Mouse (Mus musculus): ENCODE data around the gene Rmnd5a. TPM values are rescaled to one million over a fixed set of nuclear protein-coding genes. Genes with fewer than 3 reads are reported as not detected.

Gene Rmnd5a
- total RNA-seq, 2 experiments from 2014 or later, result 85.1 to 87.0 TPM

- intact Hi-C loops (cut with DNase I), result no loop called here
- DNase-seq (ENCODE audit: low spot score in 2 of 2), result no peak
These were observed 63.7 kb downstream of the Rmnd5a start for GRCm38 (mm10) chr6:71376711-71377110.

- intact Hi-C loops (cut with DNase I), result no loop called here
- DNase-seq (ENCODE audit: low spot score in 2 of 2), result no peak
These were observed 65.5 kb downstream of the Rmnd5a start for GRCm38 (mm10) chr6:71374921-71375320.

- no peak for DNase-seq (ENCODE audit: low spot score in 2 of 2)
- intact Hi-C loops (cut with DNase I), result no loop called here
These were observed 66.1 kb downstream of the Rmnd5a start for GRCm38 (mm10) chr6:71374311-71374829.

GRCm38 (mm10) chr6:71373249-71373775, 67.1 kb downstream of the Rmnd5a start, which contains the start of gene Cd8a:
Gene Cd8a, plus strand, starts transcription at chr6:71373427.
- intact Hi-C loops (cut with DNase I), result no loop called here
- no peak for DNase-seq (ENCODE audit: low spot score in 2 of 2)

GRCm38 (mm10) chr6:71372041-71372720, 68.3 kb downstream of the Rmnd5a start:
- intact Hi-C loops (cut with DNase I), result no loop called here
- DNase-seq (ENCODE audit: low spot score in 2 of 2), result no peak

- intact Hi-C loops (cut with DNase I), result no loop called here
- no peak for DNase-seq (ENCODE audit: low spot score in 2 of 2)
These were observed 69.3 kb downstream of the Rmnd5a start for GRCm38 (mm10) chr6:71371085-71371605.

- no peak for DNase-seq (ENCODE audit: low spot score in 2 of 2)
- intact Hi-C loops (cut with DNase I), result no loop called here
These were observed 71.0 kb downstream of the Rmnd5a start for GRCm38 (mm10) chr6:71369416-71369815.

- intact Hi-C loops (cut with DNase I), result no loop called here
- DNase-seq (ENCODE audit: low spot score in 2 of 2), result no peak
These were observed 76.4 kb downstream of the Rmnd5a start for GRCm38 (mm10) chr6:71363995-71364394.

GRCm38 (mm10) chr6:71361156-71361670, 79.2 kb downstream of the Rmnd5a start:
- no peak for DNase-seq (ENCODE audit: low spot score in 2 of 2)
- intact Hi-C loops (cut with DNase I), result no loop called here

- intact Hi-C loops (cut with DNase I), result no loop called here
- no peak for DNase-seq (ENCODE audit: low spot score in 2 of 2)
These were observed 79.7 kb downstream of the Rmnd5a start for GRCm38 (mm10) chr6:71360751-71361150.

GRCm38 (mm10) chr6:71360221-71360620, 80.2 kb downstream of the Rmnd5a start:
- DNase-seq (ENCODE audit: low spot score in 2 of 2), result no peak
- intact Hi-C loops (cut with DNase I), result no loop called here

- intact Hi-C loops (cut with DNase I), result no loop called here
- no peak for DNase-seq (ENCODE audit: low spot score in 2 of 2)
These were observed 82.9 kb downstream of the Rmnd5a start for GRCm38 (mm10) chr6:71357493-71357892.

- DNase-seq (ENCODE audit: low spot score in 2 of 2), result no peak
- intact Hi-C loops (cut with DNase I), result no loop called here
These were observed 86.7 kb downstream of the Rmnd5a start for GRCm38 (mm10) chr6:71353722-71354121.

GRCm38 (mm10) chr6:71352866-71353427, 87.5 kb downstream of the Rmnd5a start:
- intact Hi-C loops (cut with DNase I), result no loop called here
- DNase-seq (ENCODE audit: low spot score in 2 of 2), result no peak

- intact Hi-C loops (cut with DNase I), result no loop called here
- no peak for DNase-seq (ENCODE audit: low spot score in 2 of 2)
These were observed 88.2 kb downstream of the Rmnd5a start for GRCm38 (mm10) chr6:71352201-71352600.

GRCm38 (mm10) chr6:71351201-71351600, 89.2 kb downstream of the Rmnd5a start:
- intact Hi-C loops (cut with DNase I), result no loop called here
- DNase-seq (ENCODE audit: low spot score in 2 of 2), result no peak

- DNase-seq (ENCODE audit: low spot score in 2 of 2), result no peak
- intact Hi-C loops (cut with DNase I), result no loop called here
These were observed 92.4 kb downstream of the Rmnd5a start for GRCm38 (mm10) chr6:71348006-71348405.

- no peak for DNase-seq (ENCODE audit: low spot score in 2 of 2)
- intact Hi-C loops (cut with DNase I), result no loop called here
These were observed 99.3 kb downstream of the Rmnd5a start for GRCm38 (mm10) chr6:71341179-71341578.

- intact Hi-C loops (cut with DNase I), result no loop called here
- DNase-seq (ENCODE audit: low spot score in 2 of 2), result no peak
These were observed 101.1 kb downstream of the Rmnd5a start for GRCm38 (mm10) chr6:71339351-71339750.

GRCm38 (mm10) chr6:71338941-71339340, 101.5 kb downstream of the Rmnd5a start:
- no peak for DNase-seq (ENCODE audit: low spot score in 2 of 2)
- intact Hi-C loops (cut with DNase I), result no loop called here

Measured in left cerebral cortex, postnatal 14 days (tissue).